Comparison of ENCODE assay signal across 18 mouse cellular contexts in the genomic region with DNA sequence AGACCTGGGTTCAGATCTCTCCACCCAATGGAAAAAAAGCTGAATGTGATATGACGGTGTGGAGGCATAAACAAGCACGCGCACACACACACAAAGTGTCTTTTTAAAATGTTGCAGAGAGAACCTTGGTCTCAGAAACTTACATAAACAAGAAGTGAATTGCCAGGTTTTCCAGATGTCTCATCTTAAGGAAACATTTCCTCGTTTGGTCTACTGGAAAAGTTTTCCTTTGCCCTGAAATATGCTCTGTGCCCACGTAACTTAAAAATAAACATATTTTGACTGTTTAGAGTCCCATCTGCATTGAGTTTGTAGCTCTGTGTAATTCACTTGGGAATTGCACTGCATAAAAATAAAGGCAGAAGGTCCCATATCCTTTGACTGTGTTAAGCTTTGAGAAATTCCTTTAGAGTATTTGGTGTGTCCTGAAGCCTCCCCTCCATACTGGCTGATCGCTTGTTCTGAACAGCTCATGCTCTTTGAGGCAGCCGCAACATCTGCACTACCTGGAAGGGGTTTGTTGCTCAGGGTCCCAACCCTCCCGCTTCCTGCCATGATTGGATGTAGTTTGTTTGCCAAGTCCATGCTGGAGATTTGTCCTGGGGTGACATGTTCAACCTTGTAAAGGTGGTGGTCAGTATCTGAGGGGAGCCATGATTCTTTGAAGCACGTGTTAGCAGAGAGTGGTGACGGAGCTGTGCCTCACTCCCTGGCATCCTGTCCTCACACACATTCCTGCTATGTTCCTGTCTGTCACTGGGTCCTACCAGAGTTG. TPM values are rescaled to one million over a fixed set of nuclear protein-coding genes. Genes with fewer than 3 reads are reported as not detected.
DNase-seq lines count a peak whose midpoint lies in the region; ATAC-seq and TF ChIP-seq lines count a peak whose summit lies in the region.
"Had no signal": no experiment of that assay in that cellular context is flagged by ENCODE, and none has a peak within 500 bp of the region (broad histone marks: within the 10 kb centered on the region; RNA-seq: fewer than 3 reads in every experiment).

No protein-coding gene starts in this region.

- no peak overlapping the region for H3K9ac ChIP-seq in lung, embryonic 15.5 days
- no peak overlapping the region for H3K9ac ChIP-seq in embryonic facial prominence, embryonic 14.5 days (ENCODE audit: low read depth, low read length)
- H3K9ac ChIP-seq in stomach, postnatal 0 days (ENCODE audit: low read length): no peak overlapping the region
- H3K9ac ChIP-seq: liver, embryonic 15.5 days; neural tube, embryonic 12.5 days had no signal

- DNase-seq in heart, adult 11 months: peak; percentile 91
- DNase-seq in heart, adult 18-20 months: no peak
- no peak for DNase-seq in lung, adult 18-20 months
- peak; percentile 61 for DNase-seq in embryonic facial prominence, embryonic 14.5 days (ENCODE audit: low spot score)
- DNase-seq in stomach, postnatal 0 days (ENCODE audit: low spot score): no peak
- DNase-seq in left cerebral cortex, postnatal 4 days: no peak
- DNase-seq: cerebellum, adult 2 months; heart, postnatal 36 days; kidney, postnatal 25 days; right cerebral cortex, postnatal 25 days; thymus, postnatal 25 days had no signal

- H3K27ac ChIP-seq in lung, embryonic 15.5 days: peak overlapping the region; percentile 43
- peak overlapping the region; percentile 71 for H3K27ac ChIP-seq in embryonic facial prominence, embryonic 14.5 days (replicated peaks; ENCODE audit: low read depth, low read length)
- peak overlapping the region; percentile 45 for H3K27ac ChIP-seq in stomach, postnatal 0 days (replicated peaks)
- H3K27ac ChIP-seq: heart, embryonic 10.5 days; liver, embryonic 15.5 days; neural tube, embryonic 12.5 days had no signal

- no peaks in the 10 kb centered on the region for H3K27me3 ChIP-seq in lung, embryonic 15.5 days
- H3K27me3 ChIP-seq in embryonic facial prominence, embryonic 14.5 days (replicated peaks; ENCODE audit: control insufficient read depth, insufficient read depth, low read length): no peaks in the 10 kb centered on the region
- H3K27me3 ChIP-seq in stomach, postnatal 0 days (ENCODE audit: control insufficient read depth, insufficient read depth, low read length): no peaks in the 10 kb centered on the region
- H3K27me3 ChIP-seq: liver, embryonic 15.5 days; neural tube, embryonic 12.5 days; Patski had no signal

- WGBS in lung, embryonic 15.5 days: 69% methylated on average over 10 of the region's 10 CpGs
- WGBS in embryonic facial prominence, embryonic 14.5 days: 64% methylated on average over 10 of the region's 10 CpGs
- 66% methylated on average over 10 of the region's 10 CpGs for WGBS in stomach, postnatal 0 days

- H3K4me2 ChIP-seq in lung, embryonic 15.5 days: no peak overlapping the region
- H3K4me2 ChIP-seq in embryonic facial prominence, embryonic 14.5 days (ENCODE audit: low read depth, low read length): no peak overlapping the region
- H3K4me2 ChIP-seq in stomach, postnatal 0 days (replicated peaks; ENCODE audit: low read depth): no peak overlapping the region
- H3K4me2 ChIP-seq: liver, embryonic 15.5 days; neural tube, embryonic 12.5 days had no signal

- H3K36me3 ChIP-seq in lung, embryonic 15.5 days: no peaks in the 10 kb centered on the region
- no peaks in the 10 kb centered on the region for H3K36me3 ChIP-seq in embryonic facial prominence, embryonic 14.5 days (ENCODE audit: control insufficient read depth, insufficient read depth, low read length)
- no peaks in the 10 kb centered on the region for H3K36me3 ChIP-seq in stomach, postnatal 0 days (ENCODE audit: control insufficient read depth, insufficient read depth, low read length)
- H3K36me3 ChIP-seq: liver, embryonic 15.5 days; neural tube, embryonic 12.5 days had no signal

- H3K4me1 ChIP-seq in lung, embryonic 15.5 days: peaks cover 55% of the 10 kb centered on the region
- H3K4me1 ChIP-seq in embryonic facial prominence, embryonic 14.5 days (ENCODE audit: control insufficient read depth, insufficient read depth, low read length): peaks cover 20% of the 10 kb centered on the region
- H3K4me1 ChIP-seq in stomach, postnatal 0 days (replicated peaks; ENCODE audit: control insufficient read depth, insufficient read depth): peaks cover 6% of the 10 kb centered on the region

- no peaks in the 10 kb centered on the region for H3K9me3 ChIP-seq in lung, embryonic 15.5 days
- H3K9me3 ChIP-seq in embryonic facial prominence, embryonic 14.5 days (ENCODE audit: control insufficient read depth, low read length): no peaks in the 10 kb centered on the region
- no peaks in the 10 kb centered on the region for H3K9me3 ChIP-seq in stomach, postnatal 0 days (ENCODE audit: control insufficient read depth, low read length)
- H3K9me3 ChIP-seq: heart, embryonic 10.5 days; liver, embryonic 15.5 days; neural tube, embryonic 12.5 days had no signal

- H3K4me3 ChIP-seq in lung, embryonic 15.5 days: no peak overlapping the region
- H3K4me3 ChIP-seq in embryonic facial prominence, embryonic 14.5 days (ENCODE audit: low read depth, low read length): no peak overlapping the region
- H3K4me3 ChIP-seq in stomach, postnatal 0 days (ENCODE audit: low read depth, low read length): no peak overlapping the region
- H3K4me3 ChIP-seq: heart, embryonic 10.5 days; liver, embryonic 15.5 days; neural tube, embryonic 12.5 days had no signal

- intact Hi-C loops in left cerebral cortex, postnatal 4 days (cut with DNase I): no loop called here

- TF ChIP-seq CTCF in stomach, postnatal 0 days (IDR thresholded peaks at IDR 0.05; ENCODE audit: low read depth): no peak

- ATAC-seq in lung, embryonic 15.5 days (ENCODE audit: borderline replicate concordance, extremely low read depth, low FRiP score, low TSS enrichment): no peak
- no peak for ATAC-seq in embryonic facial prominence, embryonic 14.5 days (ENCODE audit: low read depth)
- no peak for ATAC-seq in stomach, postnatal 0 days (ENCODE audit: low FRiP score, low TSS enrichment)
- ATAC-seq in frontal cortex, adult (ENCODE audit: low TSS enrichment): no peak
- ATAC-seq: forebrain, embryonic 14.5 days; Patski had no signal

- TF ChIP-seq EP300 in stomach, postnatal 0 days (optimal IDR thresholded peaks at IDR 0.05): no peak

RNA-seq across cellular contexts. Expression of a gene that starts 24.7 kb away (rescaled TPM):
- total RNA-seq in heart, adult 18-20 months (2021): 10 to 100 TPM; 22.9 to 24.7 TPM
- polyA plus RNA-seq in lung, embryonic 15.5 days (2015; fragmentation: Nextera tagmentation; extraction: Ambion mirVana): 68.6 and 73.5 TPM in 2 replicates
- polyA plus RNA-seq in embryonic facial prominence, embryonic 14.5 days (2014; fragmentation: Nextera tagmentation; extraction: Ambion mirVana): 56.6 and 57.9 TPM in 2 replicates
- 33.4 and 34.0 TPM in 2 replicates for polyA plus RNA-seq in stomach, postnatal 0 days (2015; fragmentation: Nextera tagmentation; extraction: Ambion mirVana)
- total RNA-seq in left cerebral cortex, postnatal 4 days (2021): 10 to 100 TPM; 32.4 to 32.7 TPM

RNA-seq across cellular contexts. Expression of a gene that starts 25.2 kb away (rescaled TPM):
- 10 to 100 TPM; 65.8 to 73.0 TPM for total RNA-seq in heart, adult 18-20 months (2021)
- polyA plus RNA-seq in lung, embryonic 15.5 days (2015; fragmentation: Nextera tagmentation; extraction: Ambion mirVana): 17.1 and 19.3 TPM in 2 replicates
- polyA plus RNA-seq in embryonic facial prominence, embryonic 14.5 days (2014; fragmentation: Nextera tagmentation; extraction: Ambion mirVana): 14.2 and 15.9 TPM in 2 replicates
- 7.8 and 8.3 TPM in 2 replicates for polyA plus RNA-seq in stomach, postnatal 0 days (2015; fragmentation: Nextera tagmentation; extraction: Ambion mirVana)
- total RNA-seq in left cerebral cortex, postnatal 4 days (2021): 10 to 100 TPM; 45.5 to 46.5 TPM

Comparison
In these comparisons a context has a peak if more than half of its experiments do, and no peak if none do; other contexts are left out.
1. DNase-seq: peak in heart, adult 11 months (single experiment) and embryonic facial prominence, embryonic 14.5 days (single experiment); none in heart, adult 18-20 months (0 of 2), lung, adult 18-20 months (0 of 2), stomach, postnatal 0 days (single experiment) and left cerebral cortex, postnatal 4 days (single experiment).
2. Peak in every context shown above with its lines, with median percentiles within 50 percentile points of each other: H3K27ac ChIP-seq.